Mouse (Mus musculus): ENCODE measurements around the gene Trip6.
A peak's percentile ranks its signal among the peaks of the same experiment; 100 is the strongest.

Trip6 gene

GRCm38 (mm10) chr5:137338663-137339289, 24.6 kb upstream of the Trip6 start:
- DNase-seq (ENCODE audit: low spot score in 2 of 2) = no peak

DNA sequence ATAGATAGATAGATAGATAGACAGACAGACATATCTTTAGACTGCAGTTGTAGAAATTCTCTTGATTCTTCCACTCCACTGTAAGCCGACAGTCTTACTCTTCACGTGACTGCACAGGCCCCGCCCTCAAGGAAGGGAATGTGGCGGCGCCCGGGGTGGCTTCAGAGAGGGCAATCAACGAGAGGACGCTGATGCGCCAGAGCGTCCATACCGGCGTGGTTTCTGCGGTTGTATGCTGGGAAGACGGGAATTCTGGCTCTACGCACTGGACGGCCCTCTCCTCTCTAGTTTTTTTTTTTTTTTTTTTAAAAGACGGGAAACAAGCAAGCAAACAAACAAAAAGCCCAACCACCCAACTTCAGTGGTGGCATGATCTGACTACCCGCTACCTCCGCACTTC, 24.1 kb upstream of the Trip6 start:
- peak; percentile 70 to 81 for DNase-seq (ENCODE audit: low spot score in 2 of 2)

GRCm38 (mm10) chr5:137337190-137337589, 23.0 kb upstream of the Trip6 start:
- no peak for DNase-seq (ENCODE audit: low spot score in 2 of 2)

DNA sequence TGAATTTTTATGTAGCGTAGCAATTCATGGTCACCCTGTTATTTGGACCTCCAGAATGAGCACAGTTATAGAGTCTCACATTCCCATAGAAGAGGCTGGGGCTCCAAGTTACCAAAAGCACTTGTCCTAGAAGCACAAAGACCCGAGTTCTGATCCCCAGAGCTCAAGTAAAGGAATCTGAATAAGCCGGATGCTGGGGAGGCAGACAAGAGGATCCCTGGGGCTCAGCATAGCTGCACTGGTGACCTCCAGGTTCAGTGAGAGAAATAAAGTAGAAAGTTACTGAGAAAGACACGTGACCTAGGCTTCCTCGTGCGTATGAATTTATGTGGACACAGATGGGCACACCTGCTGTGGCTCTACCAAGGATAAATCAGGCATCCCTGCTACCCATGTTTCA, 20.9 kb upstream of the Trip6 start:
- DNase-seq (ENCODE audit: low spot score in 2 of 2) = no peak

DNA sequence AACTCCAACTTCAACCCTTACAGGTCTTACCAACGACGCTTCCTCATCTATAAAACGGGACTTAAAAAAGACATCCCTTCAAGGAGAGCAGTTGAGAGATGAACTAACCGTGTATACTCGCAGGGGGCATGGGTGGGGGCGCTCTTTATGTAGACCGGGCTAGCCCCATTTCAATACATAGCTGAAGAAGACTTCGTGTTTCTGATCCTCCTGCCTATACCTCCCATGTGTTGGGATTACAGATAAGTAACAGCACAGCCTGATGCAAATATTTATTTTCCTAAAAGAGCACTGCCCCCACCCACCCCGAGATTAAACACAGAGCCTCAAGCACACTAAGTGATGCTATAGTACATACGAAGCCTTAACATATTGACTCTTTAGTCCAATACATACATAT, 20.1 kb upstream of the Trip6 start:
- DNase-seq (ENCODE audit: low spot score in 2 of 2) = no peak

DNA sequence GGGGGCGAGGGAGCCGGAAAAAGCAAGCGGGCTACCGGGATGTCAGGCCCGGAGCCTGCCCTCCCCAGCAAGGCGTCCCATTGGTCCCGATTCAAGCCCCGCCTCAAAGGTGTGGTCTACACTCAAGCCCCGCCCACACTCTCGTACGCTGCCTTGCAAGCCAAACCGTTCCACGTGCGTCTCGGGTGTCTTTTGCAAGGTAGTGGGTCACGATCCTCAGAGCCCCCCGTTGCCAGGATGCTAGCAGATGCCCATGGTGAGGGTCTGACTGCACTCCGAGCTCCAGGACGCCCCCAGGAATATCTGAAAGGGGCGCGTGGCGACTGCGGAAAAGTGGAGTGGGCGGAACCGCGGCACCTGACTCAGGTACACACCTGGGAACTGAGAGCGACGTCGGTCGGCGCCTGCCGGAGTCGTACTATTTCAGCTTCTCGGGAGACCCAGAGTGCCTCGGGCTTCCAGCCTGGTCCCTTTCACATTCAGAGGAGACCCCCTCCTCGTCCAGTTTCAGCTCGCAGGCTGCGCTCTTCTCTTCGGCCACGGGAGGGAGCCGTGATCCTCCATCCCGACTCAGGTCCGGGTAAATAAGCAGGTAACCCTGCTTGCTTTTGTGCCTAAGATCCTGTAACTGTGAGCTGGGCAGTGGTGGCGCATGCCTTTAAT, 19.4 kb upstream of the Trip6 start, which contains the start of gene Slc12a9:
Gene Slc12a9, minus strand, starts transcription at position 86 of the 663 bp plus-strand sequence.
- peak; percentile 88 to 91 for DNase-seq (ENCODE audit: low spot score in 2 of 2)

- no peak for DNase-seq (ENCODE audit: low spot score in 2 of 2)
Observed at GRCm38 (mm10) chr5:137332857-137333511, 18.8 kb upstream of the Trip6 start.

DNA sequence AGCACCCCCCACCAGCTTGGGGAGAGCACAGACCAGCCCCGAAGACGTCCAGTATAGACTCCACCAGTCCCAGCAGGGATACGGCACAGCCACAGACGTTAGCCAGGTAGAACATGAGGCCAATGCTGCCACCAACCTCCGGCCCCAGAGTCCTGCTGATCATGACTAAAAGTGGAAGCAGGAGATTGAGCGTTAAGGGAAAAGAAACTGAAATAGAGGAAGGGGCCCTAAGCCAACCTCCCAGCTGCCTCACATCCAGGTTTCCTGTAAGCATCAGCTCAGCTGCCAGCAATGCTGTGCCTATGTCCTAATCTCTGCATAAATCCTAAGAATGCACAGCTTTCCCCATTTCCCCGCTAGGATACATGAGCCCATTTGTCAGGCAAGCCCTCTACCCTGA, 16.7 kb upstream of the Trip6 start:
- DNase-seq (ENCODE audit: low spot score in 2 of 2) = no peak

GRCm38 (mm10) chr5:137320996-137321395, 6.8 kb upstream of the Trip6 start:
- DNase-seq (ENCODE audit: low spot score in 2 of 2) = no peak

DNA sequence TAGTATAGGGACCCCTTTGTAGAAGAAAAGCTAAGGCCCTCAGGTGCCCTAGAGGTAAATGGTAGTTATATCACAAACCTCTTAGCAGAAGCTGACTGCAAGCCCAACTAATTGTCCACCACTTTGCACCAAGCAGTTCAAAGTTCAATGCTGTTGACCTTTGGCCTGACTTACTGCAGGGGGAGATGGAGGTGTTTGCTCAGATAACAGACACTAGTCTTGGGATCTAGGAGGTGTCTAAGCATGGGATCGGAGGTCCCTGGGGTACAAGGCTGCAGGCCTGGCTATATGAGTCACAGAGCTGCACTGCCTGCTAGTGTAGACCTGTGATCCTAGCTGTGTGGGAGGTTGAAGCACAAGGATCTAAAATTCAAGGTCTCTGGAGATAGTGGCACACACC, 4.4 kb upstream of the Trip6 start:
- no peak for DNase-seq (ENCODE audit: low spot score in 2 of 2)

DNA sequence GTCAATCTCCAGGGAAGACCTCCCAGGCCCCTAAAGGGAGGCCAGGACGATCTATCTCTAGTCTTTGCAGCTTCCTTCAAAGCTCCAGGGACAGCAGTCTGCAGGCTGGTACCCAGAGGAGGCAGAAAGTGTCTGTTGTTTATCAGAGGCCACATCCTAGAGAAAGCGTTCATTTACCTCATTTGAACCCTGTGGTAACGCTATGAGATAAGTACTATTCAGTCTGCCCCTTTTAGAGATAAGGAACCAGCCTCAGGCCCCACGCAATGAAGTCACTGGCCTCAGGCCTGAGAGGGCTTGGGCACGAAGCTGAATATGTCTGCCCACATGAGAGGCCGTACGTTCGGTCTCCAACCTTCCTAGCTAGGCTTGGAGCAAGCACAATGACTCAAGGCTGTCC, 3.2 kb upstream of the Trip6 start:
- DNase-seq (ENCODE audit: low spot score in 2 of 2) = no peak

DNA sequence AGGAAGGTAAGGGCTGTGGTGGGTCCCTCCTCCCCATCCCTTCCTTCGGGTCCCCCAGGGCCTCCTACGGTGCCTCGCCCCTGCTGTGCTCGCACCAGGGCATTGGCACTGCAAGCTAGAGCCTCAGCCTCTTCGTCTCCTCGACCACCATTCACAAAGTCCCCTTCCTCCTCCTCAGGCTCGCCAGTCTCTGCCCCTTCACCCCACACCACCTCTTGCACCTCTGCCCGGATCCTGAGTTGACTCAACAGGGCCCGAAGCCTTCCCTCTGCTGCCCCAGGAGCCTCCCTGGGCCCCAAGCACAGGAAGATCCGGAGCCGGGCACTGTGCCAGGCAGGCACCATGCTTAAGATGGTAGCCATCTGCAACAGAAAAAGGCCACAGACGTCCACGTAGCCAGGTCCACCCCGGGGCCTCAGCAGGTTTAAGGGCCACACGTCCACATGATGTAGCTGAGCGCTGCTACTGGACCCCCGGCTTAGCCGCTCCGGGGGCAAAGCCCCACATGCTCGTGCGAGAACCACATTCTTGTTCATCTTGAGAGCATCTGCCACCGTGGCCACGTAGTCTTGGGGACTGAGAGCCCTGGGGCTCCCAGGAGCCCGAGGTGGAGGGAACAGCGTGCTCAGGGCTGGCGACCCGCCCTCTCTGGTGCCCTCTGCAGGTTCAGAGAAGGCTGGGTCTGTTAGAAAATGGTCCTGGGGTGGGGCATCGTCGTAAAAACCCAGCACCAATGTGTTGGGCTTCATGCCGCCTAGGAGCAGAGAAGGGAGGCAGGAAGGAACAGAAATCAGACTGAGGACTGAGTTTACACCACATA, 1.1 kb upstream of the Trip6 start:
- DNase-seq (ENCODE audit: low spot score in 2 of 2) = no peak

DNA sequence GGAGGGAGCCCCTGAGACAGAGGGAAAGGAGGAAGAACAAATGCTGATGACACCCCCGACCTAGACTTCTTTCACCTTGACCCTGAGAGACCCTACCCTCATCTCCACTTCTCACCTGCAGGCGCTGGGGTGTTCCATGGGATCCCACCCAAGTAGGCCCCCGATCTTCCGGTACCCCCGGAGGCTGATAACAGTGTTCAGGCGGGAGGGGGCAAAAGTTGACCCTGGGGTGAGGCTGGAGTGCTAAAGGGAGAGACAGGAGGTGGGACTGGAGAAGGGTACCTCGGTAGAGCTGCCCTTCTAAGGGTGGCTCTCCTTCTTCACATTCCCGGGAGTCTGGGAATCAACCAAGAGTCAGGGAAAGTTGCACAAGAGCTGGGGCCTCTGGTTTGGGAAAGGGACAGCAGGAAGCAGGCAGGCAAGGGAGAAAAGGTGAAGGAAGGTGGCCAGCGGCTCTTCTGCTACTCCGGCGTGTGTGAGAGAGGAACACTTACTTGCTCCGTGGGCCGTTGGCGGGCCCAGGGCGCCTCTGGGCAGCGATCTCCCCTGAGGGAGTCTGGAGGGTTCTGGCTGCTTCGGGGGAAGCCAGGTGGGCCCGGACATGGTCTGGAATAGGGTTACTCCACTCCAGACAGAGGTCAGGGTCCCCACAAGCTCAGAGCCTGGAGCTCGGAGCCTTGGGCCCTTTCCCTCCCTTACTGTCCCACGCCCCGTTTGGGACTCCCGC, 575 bp downstream of the Trip6 start:
- DNase-seq (ENCODE audit: low spot score in 2 of 2) = no peak

DNA sequence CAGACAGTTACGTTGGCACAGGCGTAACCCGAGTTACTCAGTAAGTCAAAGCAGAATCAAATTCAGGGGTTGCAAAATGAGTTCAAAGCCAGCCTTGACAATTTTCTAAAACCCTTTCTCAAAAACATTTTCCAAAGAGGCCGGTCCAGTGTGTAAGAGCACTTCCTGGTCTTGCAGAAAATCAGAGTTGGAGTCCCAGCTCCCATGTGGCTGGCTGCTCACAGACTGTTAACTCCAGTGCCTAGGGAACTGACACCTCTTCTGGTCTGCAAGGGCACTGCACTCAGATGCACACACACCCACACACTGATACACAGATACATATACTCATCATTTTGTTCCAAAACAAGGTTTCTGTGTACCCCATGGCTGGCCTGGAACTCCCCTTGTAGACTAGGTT, 5.8 kb downstream of the Trip6 start:
- DNase-seq (ENCODE audit: low spot score in 2 of 2) = no peak

GRCm38 (mm10) chr5:137307071-137307912, 6.9 kb downstream of the Trip6 start, which contains the start of gene Srrt:
Gene Srrt (minus strand): TSS chr5:137307674.
- peak; percentile 73 to 81 for DNase-seq (ENCODE audit: low spot score in 2 of 2)

DNA sequence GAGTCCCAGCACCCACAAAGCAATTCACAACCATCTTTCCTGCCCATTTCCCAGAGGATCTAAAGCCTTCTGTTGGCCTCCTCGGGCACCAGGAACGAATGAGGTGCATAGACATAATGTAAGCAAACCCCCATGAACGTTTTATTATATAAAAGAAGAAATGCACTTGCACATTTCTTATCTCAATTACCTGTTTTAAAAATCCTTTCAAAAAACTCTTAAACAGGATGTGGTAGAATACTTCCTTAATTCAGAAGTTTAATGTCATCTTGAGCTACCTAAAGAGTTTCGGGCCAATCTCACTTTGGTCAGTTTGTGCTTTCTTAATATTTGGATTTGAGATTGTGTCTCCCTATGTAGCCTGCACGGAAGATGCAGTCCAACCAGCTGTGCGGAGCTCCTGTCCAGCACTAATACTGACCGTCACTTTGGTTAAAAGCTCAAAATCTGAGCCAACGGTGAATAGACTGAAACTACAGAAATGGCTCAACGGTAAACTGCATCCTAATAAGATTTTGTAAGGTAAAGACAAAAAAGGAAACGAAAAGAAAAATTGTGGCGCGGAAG, 7.7 kb downstream of the Trip6 start:
- no peak for DNase-seq (ENCODE audit: low spot score in 2 of 2)

- DNase-seq (ENCODE audit: low spot score in 2 of 2) = no peak
Observed at GRCm38 (mm10) chr5:137305822-137306221, 8.4 kb downstream of the Trip6 start.

- DNase-seq (ENCODE audit: low spot score in 2 of 2) = no peak
Observed at GRCm38 (mm10) chr5:137304816-137305215, 9.4 kb downstream of the Trip6 start.

DNA sequence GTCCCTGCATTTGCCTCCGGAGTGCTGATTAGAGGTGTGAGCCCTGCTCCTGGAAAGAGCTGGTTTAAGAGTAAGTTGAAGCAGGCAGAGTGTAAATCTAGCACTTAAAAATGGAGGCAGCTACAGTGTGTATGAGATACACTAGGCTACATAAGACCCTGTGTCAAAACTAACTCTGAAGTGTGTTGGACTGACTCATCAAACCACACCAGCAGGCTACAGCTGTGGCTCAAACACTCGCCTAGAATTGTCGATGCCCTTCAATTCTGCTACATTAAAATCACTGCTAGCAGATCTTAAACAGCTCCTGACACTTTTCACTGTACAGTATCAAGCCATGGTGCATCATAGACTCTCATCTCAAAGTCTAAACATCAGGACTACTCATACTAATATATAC, 10.0 kb downstream of the Trip6 start:
- DNase-seq (ENCODE audit: low spot score in 2 of 2) = no peak

GRCm38 (mm10) chr5:137303609-137304008, 10.6 kb downstream of the Trip6 start:
- DNase-seq (ENCODE audit: low spot score in 2 of 2) = no peak
